Mouse (Mus musculus) heart, postnatal 0 days (tissue): ENCODE results near the gene Mlh1.

Source experiments
- CTCF ChIP-seq: IDR thresholded peaks from 2 replicates; pipeline ENCODE4 v1.5.1; 2016; ENCODE audit warnings: antibody characterized with exemption, control low read depth, low read depth
- EP300 ChIP-seq: IDR thresholded peaks from 2 replicates; pipeline ENCODE4 v1.6.1; 2016; ENCODE audit warnings: antibody characterized with exemption, low read depth

DNA sequence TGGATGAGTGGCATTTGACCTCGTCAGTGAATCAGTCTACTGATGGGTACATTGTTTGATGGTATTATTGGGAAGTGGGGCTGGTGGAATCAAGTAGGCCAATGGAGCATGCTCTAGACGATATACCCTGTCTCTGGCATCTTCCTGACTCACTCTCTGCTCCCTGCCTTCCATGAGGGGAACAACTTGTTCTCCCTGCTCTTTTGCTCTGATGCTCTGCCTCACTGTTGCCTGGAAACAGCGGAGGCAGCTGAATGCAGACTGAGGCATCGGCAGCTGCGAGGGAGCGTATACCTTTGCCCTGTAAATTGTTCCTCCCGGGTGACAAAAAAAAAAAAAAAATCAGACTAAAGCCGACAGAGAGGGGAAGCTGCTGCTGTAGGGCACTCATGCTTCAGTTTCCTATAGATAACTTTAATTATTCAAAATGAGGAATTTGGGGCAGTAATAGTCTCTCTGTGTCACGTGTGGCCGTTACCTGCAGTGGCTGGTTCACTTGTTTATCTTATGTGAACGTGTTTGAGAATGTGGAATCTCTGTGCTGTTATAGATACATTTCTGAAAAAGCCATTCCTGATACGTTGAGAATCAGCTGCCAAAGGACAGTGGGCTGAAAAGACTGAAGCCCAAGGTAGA lies 30.7 kb upstream of the Mlh1 start:
- TF ChIP-seq CTCF, result no peak
- no peak for TF ChIP-seq EP300
